1 mouse cellular context compared by ENCODE assay signal in the genomic region with DNA sequence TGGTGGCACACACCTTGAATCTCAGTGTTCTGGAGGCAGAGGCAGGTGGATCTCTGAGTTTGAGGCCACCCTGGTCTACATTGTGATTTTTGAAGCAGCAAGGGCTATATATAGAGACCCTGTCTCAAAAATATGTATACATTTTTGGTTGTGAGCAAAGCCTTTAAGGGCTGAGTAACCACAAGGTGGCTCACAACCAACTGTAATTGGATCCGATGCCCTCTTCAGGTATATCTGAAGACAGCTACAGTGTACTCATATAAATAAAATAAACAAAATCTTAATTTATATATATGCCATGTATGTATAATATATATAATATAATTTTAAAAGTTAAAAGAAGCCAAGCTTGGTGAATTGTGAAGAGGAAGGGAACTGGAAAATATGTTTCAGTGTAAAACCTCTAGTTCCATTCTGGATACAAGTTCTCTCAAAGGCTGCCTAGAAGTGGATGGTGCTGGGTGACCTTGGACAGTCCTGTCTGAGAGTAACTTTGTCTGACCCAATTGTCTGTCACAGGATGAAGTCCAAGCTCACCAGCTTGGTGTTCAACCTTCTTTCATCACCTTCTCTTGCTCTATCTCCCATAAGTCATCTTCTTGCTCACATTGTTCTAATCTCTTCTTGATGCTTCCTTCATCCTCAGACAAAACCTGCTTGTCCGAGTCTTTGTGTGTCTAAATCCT.
A peak's percentile ranks its signal among the peaks of the same experiment; 100 is the strongest.
TF ChIP-seq lines count a peak whose summit lies in the region.

No protein-coding gene starts in this region.

TF ChIP-seq in MEL, 35 proteins besides CTCF, POLR2A, EP300 and RAD21:
- TF ChIP-seq E2F4 (IDR thresholded peaks at IDR 0.05; ENCODE audit: borderline replicate concordance, low read depth, low read length) (no peak), BHLHE40 (IDR thresholded peaks at IDR 0.05; ENCODE audit: borderline replicate concordance, low read depth, low read length) (no peak), SMC3 (IDR thresholded peaks at IDR 0.05; ENCODE audit: low read depth, low read length) (0 out of 2 replicates have a peak, but pooled peaks have one; percentile 3)
